Mouse (Mus musculus) kidney, adult 18-20 months (tissue): ENCODE data around the gene Wars.

ENCODE experiments used
- DNase-seq: peaks from one replicate; pipeline ENCODE4 v3.0.0; 2021

Wars gene

GRCm38 (mm10) chr12:108893715-108894431 is at the start of gene Wars:
TSS of gene Wars (minus strand) at chr12:108894174.
- DNase-seq = peak; percentile 93

- DNase-seq = no peak
Measured at GRCm38 (mm10) chr12:108942203-108942923, 48.4 kb upstream of the Wars start.

- no peak for DNase-seq
Measured at GRCm38 (mm10) chr12:108941282-108941681, 47.3 kb upstream of the Wars start.

GRCm38 (mm10) chr12:108940255-108940654 is 46.3 kb upstream of the Wars start:
- DNase-seq = no peak

- DNase-seq = no peak
Measured at GRCm38 (mm10) chr12:108939317-108939716, 45.3 kb upstream of the Wars start.

GRCm38 (mm10) chr12:108938844-108939243 is 44.9 kb upstream of the Wars start:
- no peak for DNase-seq

GRCm38 (mm10) chr12:108937506-108937905 is 43.5 kb upstream of the Wars start:
- DNase-seq = no peak

- DNase-seq = no peak
Measured at GRCm38 (mm10) chr12:108936834-108937233, 42.9 kb upstream of the Wars start.

GRCm38 (mm10) chr12:108934231-108934630 is 40.3 kb upstream of the Wars start:
- no peak for DNase-seq

GRCm38 (mm10) chr12:108932113-108932512 is 38.1 kb upstream of the Wars start:
- DNase-seq = no peak

- DNase-seq = no peak
Measured at GRCm38 (mm10) chr12:108931341-108932053, 37.5 kb upstream of the Wars start.

GRCm38 (mm10) chr12:108929475-108929874 is 35.5 kb upstream of the Wars start:
- DNase-seq = no peak

- DNase-seq = no peak
Measured at GRCm38 (mm10) chr12:108928249-108928648, 34.3 kb upstream of the Wars start.

GRCm38 (mm10) chr12:108926606-108927111 is 32.7 kb upstream of the Wars start:
- no peak for DNase-seq

GRCm38 (mm10) chr12:108918753-108919152 is 24.8 kb upstream of the Wars start:
- DNase-seq = no peak

GRCm38 (mm10) chr12:108917509-108917908 is 23.5 kb upstream of the Wars start:
- DNase-seq = no peak

GRCm38 (mm10) chr12:108916447-108917042 is 22.6 kb upstream of the Wars start:
- DNase-seq = no peak

- no peak for DNase-seq
Measured at GRCm38 (mm10) chr12:108915893-108916292, 21.9 kb upstream of the Wars start.

- no peak for DNase-seq
Measured at GRCm38 (mm10) chr12:108914709-108915340, 20.9 kb upstream of the Wars start.

- no peak for DNase-seq
Measured at GRCm38 (mm10) chr12:108914198-108914597, 20.2 kb upstream of the Wars start.

- DNase-seq = no peak
Measured at GRCm38 (mm10) chr12:108912442-108912841, 18.5 kb upstream of the Wars start.

GRCm38 (mm10) chr12:108909846-108910433 is 16.0 kb upstream of the Wars start:
- DNase-seq = no peak
